Mouse (Mus musculus) midbrain, embryonic 16.5 days (tissue): Measurements from ENCODE around the gene Vars2. TPM values are rescaled to one million over a fixed set of nuclear protein-coding genes. Genes with fewer than 3 reads are reported as not detected.

Source experiments
- ATAC-seq: fragments of 200-750 bp; cut with Nextera tagmentation; 2 replicates; pipeline ENCODE4 v1.8.0; 2017; ENCODE audit warnings: moderate TSS enrichment
- H3K27ac ChIP-seq: fragments of 300-500 bp; sonication (generic); 2 replicates; pipeline ENCODE4 v1.5.1; 2014; ENCODE audit warnings: mild to moderate bottlenecking, low read length, mixed read lengths
- H3K27me3 ChIP-seq: fragments of 300-500 bp; sonication (generic); 2 replicates; pipeline ENCODE4 v1.6.1; 2014; ENCODE audit warnings: low read depth, low read length, mixed read lengths; ENCODE audit not compliant: control insufficient read depth, insufficient read depth
- H3K36me3 ChIP-seq: fragments of 300-500 bp; sonication (generic); 2 replicates; pipeline ENCODE4 v1.6.1; 2014; ENCODE audit warnings: mild to moderate bottlenecking, low read length, moderate library complexity, mixed read lengths; ENCODE audit not compliant: control insufficient read depth, insufficient read depth
- H3K4me1 ChIP-seq: fragments of 300-500 bp; sonication (generic); 2 replicates; pipeline ENCODE4 v1.6.1; 2014; ENCODE audit warnings: mild to moderate bottlenecking, low read length, mixed read lengths; ENCODE audit not compliant: control insufficient read depth, insufficient read depth
- H3K4me2 ChIP-seq: fragments of 300-500 bp; sonication (generic); 2 replicates; pipeline ENCODE4 v1.6.1; 2014; ENCODE audit warnings: mild to moderate bottlenecking, low read length, mixed read lengths
- H3K4me3 ChIP-seq: fragments of 300-500 bp; sonication (generic); 2 replicates; pipeline ENCODE4 v1.5.1; 2014; ENCODE audit warnings: low read depth, mild to moderate bottlenecking, low read length, moderate library complexity, mixed read lengths
- H3K9ac ChIP-seq: fragments of 300-500 bp; sonication (generic); 2 replicates; pipeline ENCODE4 v1.6.1; 2014; ENCODE audit warnings: low read depth, low read length, mixed read lengths
- H3K9me3 ChIP-seq: fragments of 300-500 bp; sonication (generic); replicated peaks from 2 replicates; pipeline ENCODE4 v1.6.1; 2014; ENCODE audit warnings: mild to moderate bottlenecking, low read length, mixed read lengths; ENCODE audit not compliant: control insufficient read depth, poor library complexity, severe bottlenecking
- WGBS: fragments of 180-500 bp; shearing (Covaris S2); extraction: QIAGEN DNeasy Blood & Tissue Kit; methylation state at CpG from one replicate; pipeline ENCODE4 v1.1.7; 2014; 5-methylcytosine and 5-hydroxymethylcytosine counted together
- polyA plus RNA-seq: library from polyadenylated mRNA; unstranded; fragments of >200 nt; fragmentation: Nextera tagmentation; extraction: Ambion mirVana; gene quantifications from 2 replicates; pipeline ENCODE4 v1.2.1, GENCODE M21; 2015

The Vars2 gene
- polyA plus RNA-seq, 1 experiment from 2014 or later, result 15.1 TPM

DNA sequence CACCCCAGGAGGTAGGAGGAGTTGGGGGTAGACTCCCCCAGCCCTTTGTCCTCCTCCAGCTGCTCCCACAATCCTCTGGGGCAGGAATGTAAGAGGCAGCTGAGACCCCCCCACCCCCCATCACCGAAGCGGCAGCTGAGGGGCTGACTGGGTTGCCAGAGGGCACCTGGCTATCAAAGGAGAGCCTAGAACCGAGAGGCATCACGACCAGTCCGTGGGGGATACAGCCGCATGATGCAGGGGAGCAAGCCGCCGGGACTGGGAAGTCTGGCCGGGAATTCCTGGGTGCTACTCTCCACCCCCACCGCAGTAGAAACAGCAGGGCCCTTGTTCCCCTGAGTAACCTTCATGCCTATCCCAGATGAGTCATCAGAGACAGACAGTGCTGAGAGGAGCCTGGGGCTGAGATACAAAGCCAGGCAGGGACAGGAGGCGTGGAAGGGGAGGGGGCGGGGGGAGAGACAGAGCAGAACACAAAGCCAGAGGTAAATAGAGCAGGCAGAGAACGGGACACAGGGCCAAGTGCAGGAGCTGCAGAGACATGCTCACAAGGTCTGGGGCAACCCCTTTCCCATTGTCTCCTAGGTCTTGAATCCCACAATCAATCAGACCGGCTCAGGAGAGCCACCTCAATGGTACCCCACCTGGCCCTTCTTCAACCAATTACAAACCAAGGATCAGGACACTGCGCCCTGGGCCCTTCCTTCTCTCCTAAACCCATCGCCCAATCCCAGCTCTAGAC, 30.5 kb upstream of the Vars2 start:
- Histone ChIP-seq H3K4me3 (peak overlapping the region; percentile 45), H3K27me3 (no peaks in the 10 kb centered on the region), H3K9me3 (no peaks in the 10 kb centered on the region), H3K4me1 (peaks cover 41% of the 10 kb centered on the region), H3K4me2 (peak overlapping the region; percentile 94), H3K27ac (peak overlapping the region; percentile 98), H3K9ac (peak overlapping the region; percentile 83), H3K36me3 (peaks cover 6% of the 10 kb centered on the region; the same call in 1 of the 2 replicates)
- under 1% methylated on average over 16 of the region's 16 CpGs for WGBS
- ATAC-seq, result peak; percentile 50

DNA sequence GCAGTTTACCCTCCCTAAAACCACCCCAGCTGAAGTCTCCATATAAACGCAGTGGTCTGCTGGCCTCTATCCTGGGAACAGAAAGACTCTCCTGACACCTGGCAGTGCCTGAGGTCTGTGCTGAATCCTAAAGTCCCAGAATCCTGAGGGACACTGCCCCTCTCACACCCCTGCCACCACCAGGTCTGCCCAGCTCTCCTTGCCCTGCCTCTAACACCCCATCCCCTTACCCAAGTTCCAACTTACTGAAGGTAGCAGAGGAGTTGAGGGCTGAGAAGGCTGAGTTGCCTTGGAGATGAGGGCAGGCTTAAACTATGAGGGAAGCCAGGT, 30.0 kb upstream of the Vars2 start:
- H3K4me1 ChIP-seq, result peaks cover 40% of the 10 kb centered on the region
- WGBS, result 23% methylated on average over 1 of the region's 1 CpGs

DNA sequence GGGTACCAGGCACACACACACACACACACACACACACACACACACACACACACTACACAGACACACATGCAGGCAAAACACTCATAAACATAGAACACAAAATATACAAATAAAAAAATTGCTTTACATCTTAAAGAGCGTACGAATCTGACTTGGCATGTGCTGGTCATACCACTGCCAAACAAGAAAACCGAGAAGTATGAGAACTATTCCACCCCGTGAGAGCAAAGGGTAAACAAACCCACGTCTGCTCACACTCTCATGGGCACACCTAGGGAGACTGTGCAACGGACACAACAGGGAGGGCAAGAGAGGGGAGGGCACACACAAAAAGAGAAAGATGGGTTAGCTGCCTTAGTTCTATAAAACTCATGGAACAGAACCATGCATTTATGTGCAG, 29.3 kb upstream of the Vars2 start:
- H3K9ac ChIP-seq, result peak overlapping the region; percentile 83
- peak overlapping the region; percentile 45 for H3K4me3 ChIP-seq
- H3K9me3 ChIP-seq, result no peaks in the 10 kb centered on the region
- peaks cover 10% of the 10 kb centered on the region; the same call in 1 of the 2 replicates for H3K36me3 ChIP-seq
- H3K4me2 ChIP-seq, result peak overlapping the region; percentile 94
- ATAC-seq, result no peak
- H3K27ac ChIP-seq, result peak overlapping the region; percentile 98
- 60% methylated on average over 6 of the region's 6 CpGs for WGBS
- H3K27me3 ChIP-seq, result no peaks in the 10 kb centered on the region
- H3K4me1 ChIP-seq, result peaks cover 33% of the 10 kb centered on the region

More for the DNA sequence above, 30.0 kb upstream of the Vars2 start:
- peak overlapping the region; percentile 45 for H3K4me3 ChIP-seq
- ATAC-seq, result peak; percentile 12
- no peaks in the 10 kb centered on the region for H3K9me3 ChIP-seq
- H3K27me3 ChIP-seq, result no peaks in the 10 kb centered on the region
- H3K36me3 ChIP-seq, result peaks cover 9% of the 10 kb centered on the region; the same call in 1 of the 2 replicates
- peak overlapping the region; percentile 83 for H3K9ac ChIP-seq
- peak overlapping the region; percentile 94 for H3K4me2 ChIP-seq
- peak overlapping the region; percentile 98 for H3K27ac ChIP-seq

DNA sequence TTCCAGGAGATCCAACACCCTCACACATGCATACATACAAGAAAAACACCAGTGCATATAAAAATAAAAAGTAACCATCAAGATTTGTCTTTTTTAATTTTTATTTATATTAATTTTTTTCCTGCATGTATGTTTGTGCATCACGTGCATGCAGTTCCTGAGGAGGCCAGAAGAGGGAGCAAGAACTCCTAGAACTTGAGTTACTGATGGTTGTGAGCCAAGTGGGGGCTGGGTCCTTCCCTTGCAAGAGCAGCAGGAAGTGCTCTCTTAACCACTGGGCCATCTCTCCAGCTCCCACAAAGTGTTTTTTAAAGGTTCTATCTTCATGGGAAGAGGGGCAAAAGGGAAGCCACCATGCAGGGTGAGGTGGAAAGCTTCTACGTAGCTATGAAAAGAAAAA, 27.9 kb upstream of the Vars2 start:
- Histone ChIP-seq H3K4me1 (peaks cover 32% of the 10 kb centered on the region), H3K4me2 (no peak overlapping the region), H3K27me3 (no peaks in the 10 kb centered on the region), H3K36me3 (peaks cover 18% of the 10 kb centered on the region), H3K4me3 (no peak overlapping the region), H3K9me3 (no peaks in the 10 kb centered on the region), H3K9ac (no peak overlapping the region), H3K27ac (no peak overlapping the region)
- 95% methylated on average over 2 of the region's 2 CpGs for WGBS
- no peak for ATAC-seq

DNA sequence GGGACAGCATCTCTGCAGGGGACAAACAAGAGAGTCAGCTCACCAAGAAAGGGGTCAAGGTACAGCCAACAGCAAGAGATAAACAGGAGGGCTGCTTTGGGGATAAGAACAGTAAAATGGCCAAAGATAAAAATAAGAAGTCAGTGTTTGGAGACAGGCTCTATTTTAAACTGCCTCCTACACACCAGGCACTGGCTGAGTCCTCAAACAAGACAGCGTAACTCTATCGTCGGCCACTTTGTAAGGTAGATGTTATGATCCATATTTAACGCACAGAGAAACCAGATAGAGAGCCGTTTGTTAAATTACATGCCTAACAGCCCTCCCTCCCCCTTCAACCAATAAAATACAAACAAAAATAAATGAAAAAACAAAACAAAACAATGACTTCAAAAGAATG, 26.5 kb upstream of the Vars2 start:
- no peak for ATAC-seq
- Histone ChIP-seq H3K27ac (no peak overlapping the region), H3K4me3 (no peak overlapping the region), H3K9me3 (no peaks in the 10 kb centered on the region), H3K4me1 (peaks cover 24% of the 10 kb centered on the region), H3K36me3 (peaks cover 27% of the 10 kb centered on the region), H3K9ac (no peak overlapping the region), H3K27me3 (no peaks in the 10 kb centered on the region), H3K4me2 (no peak overlapping the region)
- 92% methylated on average over 5 of the region's 5 CpGs for WGBS

DNA sequence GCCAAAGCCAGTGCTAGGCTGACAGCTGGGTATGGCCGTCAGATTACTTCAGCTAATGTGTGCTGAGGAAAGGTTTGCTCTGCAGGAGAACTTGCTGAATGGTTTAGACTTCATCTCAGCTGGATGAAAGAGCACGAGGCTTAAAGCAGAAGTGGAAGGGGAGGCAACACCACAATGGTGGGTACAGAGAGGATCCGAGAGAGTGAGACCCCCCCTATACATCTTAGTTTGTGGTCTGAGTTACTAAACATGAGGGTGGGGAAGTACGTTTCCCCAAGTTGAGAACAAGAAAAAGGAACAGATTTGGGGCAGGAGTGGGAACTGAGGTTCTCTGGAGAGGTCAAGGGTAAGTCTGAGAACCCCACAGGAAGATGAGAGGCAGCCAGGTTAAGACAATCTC, 25.0 kb upstream of the Vars2 start:
- Histone ChIP-seq H3K27ac (no peak overlapping the region), H3K36me3 (peaks cover 37% of the 10 kb centered on the region)

DNA sequence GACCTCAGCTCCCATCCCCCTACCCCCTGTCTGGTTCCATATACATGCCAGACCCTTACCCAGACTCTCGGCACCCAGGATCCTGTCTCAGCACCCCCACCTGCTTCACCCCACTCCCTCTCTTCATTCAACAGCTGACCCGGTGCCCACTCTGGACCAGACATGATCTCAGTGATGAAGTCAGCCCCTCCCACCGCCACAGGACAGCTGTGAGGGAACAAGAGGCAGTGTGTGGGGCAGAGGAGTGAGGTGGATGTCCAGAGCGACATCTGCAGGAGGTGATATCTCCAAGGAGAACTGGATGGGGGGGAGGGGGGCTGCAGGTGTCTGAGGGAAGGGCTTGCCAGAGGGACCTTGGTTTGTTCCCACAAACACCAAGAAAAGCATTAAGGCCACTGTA, 24.4 kb upstream of the Vars2 start:
- Histone ChIP-seq H3K9ac (no peak overlapping the region), H3K36me3 (peaks cover 37% of the 10 kb centered on the region), H3K9me3 (no peaks in the 10 kb centered on the region), H3K4me1 (peaks cover 5% of the 10 kb centered on the region; the same call in 1 of the 2 replicates), H3K4me3 (no peak overlapping the region), H3K27ac (no peak overlapping the region), H3K4me2 (no peak overlapping the region), H3K27me3 (no peaks in the 10 kb centered on the region)
- WGBS, result 89% methylated on average over 4 of the region's 4 CpGs
- no peak for ATAC-seq

More for the DNA sequence above, 25.0 kb upstream of the Vars2 start:
- no peak for ATAC-seq
- WGBS, result 73% methylated on average over 4 of the region's 4 CpGs
- Histone ChIP-seq H3K4me1 (peaks cover 10% of the 10 kb centered on the region), H3K9me3 (no peaks in the 10 kb centered on the region), H3K9ac (no peak overlapping the region), H3K4me3 (no peak overlapping the region), H3K27me3 (no peaks in the 10 kb centered on the region), H3K4me2 (no peak overlapping the region)

DNA sequence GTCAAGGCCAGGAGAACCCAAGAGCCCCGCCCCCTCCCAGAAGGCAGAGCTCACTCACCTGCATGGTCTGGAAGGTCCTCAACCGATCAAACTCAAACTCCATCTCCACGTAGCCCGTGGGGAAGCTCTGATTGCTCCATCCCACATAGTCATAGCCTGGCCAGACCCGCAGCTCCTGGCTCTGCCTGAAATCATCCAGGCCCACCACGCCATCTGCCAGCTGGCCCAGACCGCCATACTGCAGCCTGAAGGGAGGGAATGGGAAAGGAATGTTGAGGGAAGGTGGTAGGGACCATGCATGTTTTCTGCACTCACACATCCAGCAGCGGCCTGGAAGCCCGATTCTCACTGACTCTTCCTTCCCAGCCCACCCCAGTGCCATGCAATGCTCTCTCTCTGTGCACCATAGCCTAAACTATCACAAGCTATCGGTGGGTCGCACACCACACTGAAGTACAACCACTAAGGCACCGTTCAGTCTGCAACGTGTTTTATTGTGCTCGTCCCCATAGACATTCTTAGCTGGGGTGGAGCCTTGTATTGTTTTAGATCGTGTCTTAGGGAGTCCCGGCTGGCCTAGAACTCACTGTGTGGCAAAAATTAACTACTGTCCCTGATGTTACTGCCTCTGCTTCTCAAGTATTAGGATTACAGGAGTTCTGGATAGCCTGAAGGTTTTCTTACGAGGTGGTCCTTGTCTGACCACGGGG, 22.7 kb upstream of the Vars2 start:
- Histone ChIP-seq H3K4me3 (no peak overlapping the region), H3K27me3 (no peaks in the 10 kb centered on the region), H3K4me1 (peaks cover 7% of the 10 kb centered on the region), H3K36me3 (peaks cover 49% of the 10 kb centered on the region), H3K9me3 (no peaks in the 10 kb centered on the region), H3K9ac (no peak overlapping the region), H3K4me2 (no peak overlapping the region), H3K27ac (no peak overlapping the region)
- ATAC-seq, result no peak
- WGBS, result 94% methylated on average over 18 of the region's 18 CpGs
